Mouse (Mus musculus): ENCODE results near the gene Dtx3l. TPM values are rescaled to one million over a fixed set of nuclear protein-coding genes. Genes with fewer than 3 reads are reported as not detected.

Dtx3l gene
- polyA plus RNA-seq (2012; rRNA removed): 2.4 and 3.4 TPM in 2 replicates

DNA sequence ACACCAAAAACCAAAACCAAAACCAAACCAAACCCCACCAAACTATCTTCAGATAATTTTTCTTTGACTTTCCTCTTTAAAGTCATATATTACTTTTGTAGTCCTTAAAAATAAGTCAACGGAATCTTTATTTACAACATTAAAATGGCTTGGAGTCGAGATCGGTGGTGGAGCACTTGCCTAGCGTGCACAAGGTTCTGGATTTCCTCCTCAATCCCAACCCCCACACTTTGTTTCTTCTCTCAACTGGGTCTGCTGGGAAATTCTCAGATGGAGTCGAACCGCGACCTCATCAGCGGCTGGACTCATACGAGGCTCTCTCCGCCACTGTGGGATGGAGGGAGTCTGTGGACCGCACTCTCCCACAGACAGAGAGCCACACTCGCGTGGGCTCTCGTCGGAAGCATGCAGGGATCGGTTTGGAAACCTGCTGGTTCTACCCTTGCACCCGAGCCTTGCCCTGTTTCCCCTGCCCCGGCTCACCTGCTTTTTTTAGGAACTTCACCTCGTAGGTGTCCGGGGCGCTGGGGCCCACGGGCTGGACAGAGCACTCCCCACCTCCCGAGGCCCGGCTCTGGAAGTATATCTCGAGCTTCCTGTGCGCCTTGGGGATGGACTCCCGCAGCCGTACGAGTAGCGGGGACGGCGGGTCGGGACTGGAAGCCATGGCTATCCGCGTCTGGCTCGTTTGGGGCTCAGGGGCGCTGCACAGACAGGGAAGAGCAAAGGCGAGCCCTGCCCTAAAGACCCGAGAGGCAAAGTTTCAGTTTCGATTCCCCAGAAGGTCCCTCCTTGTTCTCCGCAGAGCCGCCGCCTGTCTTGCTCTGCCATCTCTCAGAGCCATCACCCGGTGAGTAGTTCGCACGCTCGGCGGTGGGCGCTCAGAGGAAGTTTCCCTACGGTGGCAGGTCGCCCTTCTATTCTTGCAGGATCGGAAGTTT, at the start of gene Dtx3l, which contains the start of gene Parp9:
Gene Dtx3l, minus strand, starts transcription at position 941 of the 941 bp plus-strand sequence.
Gene Parp9, plus strand, starts transcription at position 260 of the 941 bp plus-strand sequence.

DNA sequence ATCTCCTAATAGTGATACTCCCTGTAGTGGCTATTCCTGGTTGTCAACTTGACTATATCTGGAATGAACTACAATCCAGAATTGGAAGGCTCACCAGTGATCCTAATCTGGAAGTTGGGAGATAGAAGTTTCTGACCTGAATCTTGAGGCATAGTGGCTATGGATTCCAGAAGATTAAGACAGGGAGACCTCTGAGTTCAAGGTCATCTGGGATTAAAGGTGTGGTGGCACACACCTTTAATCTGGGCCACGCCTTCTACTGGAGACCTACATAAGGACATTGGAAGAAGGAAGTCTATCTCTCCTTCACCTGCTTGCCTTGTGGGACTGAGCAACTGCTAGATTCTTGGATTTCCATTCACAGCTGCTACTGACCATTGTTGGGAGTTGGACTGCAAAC, 39.5 kb upstream of the Dtx3l start, which contains the start of gene Kpna1:
Gene Kpna1, plus strand, starts transcription at position 301 of the 400 bp plus-strand sequence.

Other genes with a start within 250 kb of the Dtx3l start
- gene Dirc2, start 169.8 kb downstream of the Dtx3l start, polyA plus RNA-seq (2012; rRNA removed): 3.8 and 5.1 TPM in 2 replicates
- gene Hspbap1, start 168.8 kb downstream of the Dtx3l start, polyA plus RNA-seq (2012; rRNA removed): 12.0 and 14.6 TPM in 2 replicates
- 1.4 and 2.1 TPM in 2 replicates for gene Parp14, start 67.6 kb downstream of the Dtx3l start, polyA plus RNA-seq (2012; rRNA removed)
- 5.8 and 7.4 TPM in 2 replicates for gene Parp9, start 681 bp downstream of the Dtx3l start, polyA plus RNA-seq (2012; rRNA removed)
- gene Kpna1, start 39.6 kb upstream of the Dtx3l start, polyA plus RNA-seq (2012; rRNA removed): 11.1 and 13.5 TPM in 2 replicates
- gene Wdr5b, start 102.0 kb upstream of the Dtx3l start, polyA plus RNA-seq (2012; rRNA removed): 2.2 and 2.3 TPM in 2 replicates
- 77.8 TPM in 2 replicates for gene Fam162a, start 132.4 kb upstream of the Dtx3l start, polyA plus RNA-seq (2012; rRNA removed)
- gene Ccdc58, start 132.5 kb upstream of the Dtx3l start, polyA plus RNA-seq (2012; rRNA removed): 63.0 and 68.6 TPM in 2 replicates
- gene Csta1, start 192.1 kb upstream of the Dtx3l start, polyA plus RNA-seq (2012; rRNA removed): not detected in 2 replicates
- 29.8 and 44.8 TPM in 2 replicates for gene Stfa2l1, start 217.7 kb upstream of the Dtx3l start, polyA plus RNA-seq (2012; rRNA removed)
- 78.4 and 119 TPM in 2 replicates for gene Gm5483, start 245.1 kb upstream of the Dtx3l start, polyA plus RNA-seq (2012; rRNA removed)

Data from liver, embryonic 14 days (tissue).